Mouse (Mus musculus): ENCODE data around the gene Srpk2. TPM values are rescaled to one million over a fixed set of nuclear protein-coding genes. Genes with fewer than 3 reads are reported as not detected.

Gene Srpk2
- polyA plus RNA-seq, 1 experiment = 166 TPM

GRCm38 (mm10) chr5:23586531-23587453, 97.6 kb downstream of the Srpk2 start:
- TF ChIP-seq POLR2A (IDR thresholded peaks at IDR 0.05; ENCODE audit: insufficient read depth, low read depth, low read length) = no peak
- Histone ChIP-seq H3K4me3 (ENCODE audit: insufficient read depth, low read depth, low read length) (no peak overlapping the region), H3K27ac (ENCODE audit: insufficient read depth, low read depth, low read length) (no peak overlapping the region), H3K4me1 (ENCODE audit: control insufficient read depth, insufficient read depth, low read length) (peaks cover 3% of the 10 kb centered on the region; the same call in 1 of the 2 replicates)
- 95% methylated on average over 13 of the region's 13 CpGs for WGBS

GRCm38 (mm10) chr5:23581484-23582060, 102.8 kb downstream of the Srpk2 start:
- H3K27ac ChIP-seq (ENCODE audit: insufficient read depth, low read depth, low read length) = no peak overlapping the region
- H3K4me1 ChIP-seq (ENCODE audit: control insufficient read depth, insufficient read depth, low read length) = peaks cover 5% of the 10 kb centered on the region
- no peak overlapping the region for H3K4me3 ChIP-seq (ENCODE audit: insufficient read depth, low read depth, low read length)
- TF ChIP-seq POLR2A (IDR thresholded peaks at IDR 0.05; ENCODE audit: insufficient read depth, low read depth, low read length) (no peak), CTCF (IDR thresholded peaks at IDR 0.05; ENCODE audit: insufficient read depth, low read depth, low read length) (no peak)
- WGBS = 83% methylated on average over 2 of the region's 2 CpGs

- Histone ChIP-seq H3K4me3 (ENCODE audit: insufficient read depth, low read depth, low read length) (no peak overlapping the region), H3K27ac (ENCODE audit: insufficient read depth, low read depth, low read length) (no peak overlapping the region), H3K4me1 (ENCODE audit: control insufficient read depth, insufficient read depth, low read length) (peaks cover 3% of the 10 kb centered on the region; the same call in 1 of the 2 replicates)
- TF ChIP-seq CTCF (IDR thresholded peaks at IDR 0.05; ENCODE audit: insufficient read depth, low read depth, low read length) (no peak), POLR2A (IDR thresholded peaks at IDR 0.05; ENCODE audit: insufficient read depth, low read depth, low read length) (no peak)
- WGBS = 71% methylated on average over 3 of the region's 3 CpGs
Observed at GRCm38 (mm10) chr5:23579120-23579880, 105.1 kb downstream of the Srpk2 start.

GRCm38 (mm10) chr5:23578322-23578957, 106.0 kb downstream of the Srpk2 start:
- no peak overlapping the region for H3K4me3 ChIP-seq (ENCODE audit: insufficient read depth, low read depth, low read length)
- H3K4me1 ChIP-seq (ENCODE audit: control insufficient read depth, insufficient read depth, low read length) = peaks cover 3% of the 10 kb centered on the region; the same call in 1 of the 2 replicates
- WGBS = 76% methylated on average over 4 of the region's 4 CpGs
- H3K27ac ChIP-seq (ENCODE audit: insufficient read depth, low read depth, low read length) = no peak overlapping the region
- no peak for TF ChIP-seq POLR2A (IDR thresholded peaks at IDR 0.05; ENCODE audit: insufficient read depth, low read depth, low read length)
- TF ChIP-seq CTCF (IDR thresholded peaks at IDR 0.05; ENCODE audit: insufficient read depth, low read depth, low read length) = no peak

GRCm38 (mm10) chr5:23577847-23578246, 106.6 kb downstream of the Srpk2 start:
- no peak for TF ChIP-seq POLR2A (IDR thresholded peaks at IDR 0.05; ENCODE audit: insufficient read depth, low read depth, low read length)
- TF ChIP-seq CTCF (IDR thresholded peaks at IDR 0.05; ENCODE audit: insufficient read depth, low read depth, low read length) = no peak
- WGBS = 76% methylated on average over 4 of the region's 4 CpGs
- Histone ChIP-seq H3K27ac (ENCODE audit: insufficient read depth, low read depth, low read length) (no peak overlapping the region), H3K4me3 (ENCODE audit: insufficient read depth, low read depth, low read length) (no peak overlapping the region), H3K4me1 (ENCODE audit: control insufficient read depth, insufficient read depth, low read length) (peaks cover 3% of the 10 kb centered on the region; the same call in 1 of the 2 replicates)

GRCm38 (mm10) chr5:23576336-23577094, 107.9 kb downstream of the Srpk2 start:
- no peak for TF ChIP-seq POLR2A (IDR thresholded peaks at IDR 0.05; ENCODE audit: insufficient read depth, low read depth, low read length)
- TF ChIP-seq CTCF (IDR thresholded peaks at IDR 0.05; ENCODE audit: insufficient read depth, low read depth, low read length) = no peak
- no peak overlapping the region for H3K27ac ChIP-seq (ENCODE audit: insufficient read depth, low read depth, low read length)
- peaks cover 3% of the 10 kb centered on the region; the same call in 1 of the 2 replicates for H3K4me1 ChIP-seq (ENCODE audit: control insufficient read depth, insufficient read depth, low read length)
- no peak overlapping the region for H3K4me3 ChIP-seq (ENCODE audit: insufficient read depth, low read depth, low read length)
- 80% methylated on average over 6 of the region's 6 CpGs for WGBS

GRCm38 (mm10) chr5:23573942-23574341, 110.5 kb downstream of the Srpk2 start:
- Histone ChIP-seq H3K4me1 (ENCODE audit: control insufficient read depth, insufficient read depth, low read length) (peaks cover 3% of the 10 kb centered on the region; the same call in 1 of the 2 replicates), H3K27ac (ENCODE audit: insufficient read depth, low read depth, low read length) (no peak overlapping the region), H3K4me3 (ENCODE audit: insufficient read depth, low read depth, low read length) (no peak overlapping the region)
- no peak for TF ChIP-seq CTCF (IDR thresholded peaks at IDR 0.05; ENCODE audit: insufficient read depth, low read depth, low read length)
- TF ChIP-seq POLR2A (IDR thresholded peaks at IDR 0.05; ENCODE audit: insufficient read depth, low read depth, low read length) = no peak
- 81% methylated on average over 5 of the region's 5 CpGs for WGBS

GRCm38 (mm10) chr5:23568188-23568587, 116.2 kb downstream of the Srpk2 start:
- TF ChIP-seq POLR2A (IDR thresholded peaks at IDR 0.05; ENCODE audit: insufficient read depth, low read depth, low read length) (no peak), CTCF (IDR thresholded peaks at IDR 0.05; ENCODE audit: insufficient read depth, low read depth, low read length) (no peak)
- no peak overlapping the region for H3K27ac ChIP-seq (ENCODE audit: insufficient read depth, low read depth, low read length)
- 61% methylated on average over 5 of the region's 5 CpGs for WGBS
- no peaks in the 10 kb centered on the region for H3K4me1 ChIP-seq (ENCODE audit: control insufficient read depth, insufficient read depth, low read length)
- H3K4me3 ChIP-seq (ENCODE audit: insufficient read depth, low read depth, low read length) = no peak overlapping the region

All from olfactory bulb, adult 2 months (tissue).